Mouse (Mus musculus) kidney, adult 2 months (tissue): ENCODE results near the gene Pgs1.

ENCODE experiments used
- CTCF ChIP-seq: fragments of 200-500 bp; conservative IDR thresholded peaks from 2 replicates; pipeline ENCODE4 v1.5.1; 2011; ENCODE audit warnings: low read depth, mild to moderate bottlenecking, control low read depth, low read length, moderate library complexity, mixed read lengths; ENCODE audit not compliant: insufficient read depth, insufficient read length
- POLR2A ChIP-seq: fragments of 200-500 bp; IDR thresholded peaks from one replicate; pipeline ENCODE4 v1.6.1; 2011; ENCODE audit warnings: low read depth, low read length, control low read depth

DNA sequence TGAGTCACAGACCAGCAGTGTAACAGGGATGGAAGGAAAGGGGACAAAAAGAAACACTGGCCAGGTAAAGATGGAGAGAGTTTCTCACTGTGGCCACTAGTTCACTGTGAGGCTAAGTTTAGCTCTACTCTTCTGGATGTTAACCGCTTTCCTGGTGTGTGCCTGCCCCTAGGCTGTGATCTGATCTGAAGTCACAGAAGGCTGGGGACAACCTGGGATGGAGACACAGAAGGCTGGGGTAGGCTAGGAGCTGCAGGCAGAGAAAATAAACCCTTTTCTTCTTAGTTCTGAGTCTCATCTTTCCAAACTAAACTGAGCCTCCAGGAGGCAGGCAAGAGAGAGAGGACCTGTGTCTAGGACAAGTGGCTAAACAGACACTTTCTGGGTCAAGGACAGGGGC lies 21.8 kb upstream of the Pgs1 start:
- no peak for TF ChIP-seq CTCF
- TF ChIP-seq POLR2A, result no peak
